ENCODE assay signal across 16 mouse cellular contexts in genomic region chr6:94657204-94658135, GRCm38 (mm10). TPM values are rescaled to one million over a fixed set of nuclear protein-coding genes. Genes with fewer than 3 reads are reported as not detected.
DNase-seq lines count a peak whose midpoint lies in the region; ATAC-seq and TF ChIP-seq lines count a peak whose summit lies in the region.
"Had no signal": no experiment of that assay in that cellular context is flagged by ENCODE, and none has a peak within 500 bp of the region (broad histone marks: within the 10 kb centered on the region; RNA-seq: fewer than 3 reads in every experiment).

No protein-coding gene starts in this region.

- no peaks in the 10 kb centered on the region for H3K27me3 ChIP-seq in kidney, adult 2 months (replicated peaks; ENCODE audit: control insufficient read depth, insufficient read depth, low read length)
- no peaks in the 10 kb centered on the region for H3K27me3 ChIP-seq in limb, embryonic 15.5 days
- H3K27me3 ChIP-seq: hindbrain, embryonic 12.5 days; lung, embryonic 15.5 days had no signal

- no peak overlapping the region for H3K9ac ChIP-seq in limb, embryonic 15.5 days
- H3K9ac ChIP-seq: hindbrain, embryonic 12.5 days; liver, embryonic 12.5 days; lung, embryonic 15.5 days had no signal

- H3K4me1 ChIP-seq in kidney, adult 2 months (ENCODE audit: control insufficient read depth, insufficient read depth, low read length), result peaks cover 22% of the 10 kb centered on the region; the same call in 1 of the 2 replicates
- peaks cover 20% of the 10 kb centered on the region for H3K4me1 ChIP-seq in brown adipose tissue, adult 24 weeks (ENCODE audit: control insufficient read depth, insufficient read depth, insufficient read length, low read length)
- peaks cover 20% of the 10 kb centered on the region for H3K4me1 ChIP-seq in limb, embryonic 15.5 days
- H3K4me1 ChIP-seq: liver, embryonic 12.5 days had no signal

- no peak overlapping the region for H3K4me2 ChIP-seq in limb, embryonic 15.5 days
- H3K4me2 ChIP-seq: hindbrain, embryonic 12.5 days; liver, embryonic 12.5 days; lung, embryonic 15.5 days had no signal

- no peak for TF ChIP-seq CTCF in gastrocnemius, adult 2 months (IDR thresholded peaks at IDR 0.05)
- TF ChIP-seq CTCF in kidney, adult 2 months (conservative IDR thresholded peaks at IDR 0.05; ENCODE audit: insufficient read depth, insufficient read length, low read depth, low read length), result no peak

- H3K4me3 ChIP-seq in gastrocnemius, adult 2 months, result peak overlapping the region; percentile 67
- H3K4me3 ChIP-seq in kidney, adult 2 months (ENCODE audit: insufficient read depth, low read depth, low read length), result 0 out of 2 replicates have a peak overlapping the region, but pooled peaks have one; percentile 2
- H3K4me3 ChIP-seq in brown adipose tissue, adult 24 weeks (ENCODE audit: insufficient read depth, low read depth, low read length), result no peak overlapping the region
- H3K4me3 ChIP-seq in limb, embryonic 15.5 days, result no peak overlapping the region
- H3K4me3 ChIP-seq: hindbrain, embryonic 12.5 days; left cerebral cortex, adult 2 months; liver, embryonic 12.5 days; lung, embryonic 15.5 days had no signal

- intact Hi-C loops in gastrocnemius, adult 2 months (cut with DNase I), result loop anchor here (1.0 kb wide), 1 partner anchor 42 kb away; no protein-coding TSS in a partner anchor

- DNase-seq in gastrocnemius, adult 2 months, result peak; percentile 69
- DNase-seq in gastrocnemius, postnatal 4 days (ENCODE audit: low spot score in 2 of 2), result no peak
- no peak for DNase-seq in kidney, adult 2 months
- DNase-seq in kidney, adult 11 months, result no peak
- no peak for DNase-seq in ovary, postnatal 14 days (ENCODE audit: low spot score)
- DNase-seq: midbrain, embryonic 14.5 days; right cerebral cortex, postnatal 25 days; thymus, postnatal 14 days had no signal

- 60% methylated on average over 12 of the region's 12 CpGs for WGBS in kidney, adult 2 months
- 47% methylated on average over 12 of the region's 12 CpGs for WGBS in limb, embryonic 15.5 days

- no peak for TF ChIP-seq POLR2A in kidney, adult 2 months (IDR thresholded peaks at IDR 0.05; ENCODE audit: low read depth, low read length)

- ATAC-seq in limb, embryonic 15.5 days (ENCODE audit: insufficient number of reproducible peaks, low FRiP score, low TSS enrichment, low read depth), result no peak
- no peak for ATAC-seq in erythroid progenitor cell, adult 5-6 weeks (replicated peaks; ENCODE audit: low FRiP score, poor library complexity, severe bottlenecking)
- ATAC-seq: forebrain, embryonic 14.5 days; liver, embryonic 12.5 days had no signal

- no peaks in the 10 kb centered on the region for H3K36me3 ChIP-seq in kidney, adult 2 months (ENCODE audit: control insufficient read depth, insufficient read depth, low read length)
- H3K36me3 ChIP-seq in limb, embryonic 15.5 days, result peaks cover 8% of the 10 kb centered on the region; the same call in 1 of the 2 replicates
- H3K36me3 ChIP-seq: liver, embryonic 12.5 days; lung, embryonic 15.5 days had no signal

- no peaks in the 10 kb centered on the region for H3K9me3 ChIP-seq in limb, embryonic 15.5 days
- H3K9me3 ChIP-seq: hindbrain, embryonic 12.5 days; liver, embryonic 12.5 days; lung, embryonic 15.5 days had no signal

- peak overlapping the region; percentile 94 for H3K27ac ChIP-seq in gastrocnemius, adult 2 months
- no peak overlapping the region for H3K27ac ChIP-seq in kidney, adult 2 months (ENCODE audit: insufficient read depth, low read depth, low read length)
- peak overlapping the region; percentile 1; the same call in 1 of the 2 replicates for H3K27ac ChIP-seq in brown adipose tissue, adult 24 weeks (replicated peaks; ENCODE audit: low read depth, low read length)
- H3K27ac ChIP-seq in limb, embryonic 15.5 days, result peak overlapping the region; percentile 61
- H3K27ac ChIP-seq: hindbrain, embryonic 12.5 days; left cerebral cortex, adult 2 months; liver, embryonic 12.5 days; lung, embryonic 15.5 days had no signal

RNA-seq across cellular contexts. Expression of gene Lrig1, which starts 42.5 kb away (rescaled TPM):
- 10 to 100 TPM; 38.9 to 57.9 TPM for total RNA-seq in gastrocnemius, adult 2 months (2021)
- 10 to 100 TPM; 75.3 to 82.6 TPM for total RNA-seq in gastrocnemius, postnatal 4 days (2021)
- 12.1 and 14.1 TPM in 2 replicates for polyA plus RNA-seq in kidney, adult 2 months (2012; rRNA removed)
- polyA plus RNA-seq in brown adipose tissue, adult 24 weeks (2012; ENCODE audit: insufficient read depth, insufficient read length, missing spikeins), result 23.3 and 47.0 TPM in 2 replicates
- polyA plus RNA-seq in limb, embryonic 15.5 days (2015; fragmentation: Nextera tagmentation; extraction: Ambion mirVana), result 22.3 and 22.5 TPM in 2 replicates
- total RNA-seq in erythroid progenitor cell, adult 5-6 weeks (2015; ENCODE audit: low replicate concordance), result 7.9 and 11.7 TPM in 2 replicates
- total RNA-seq in erythroid progenitor cell, adult 5-6 weeks (2017; ENCODE audit: low replicate concordance), result 4.1 and 5.7 TPM in 2 replicates

Comparison
In these comparisons a context has a peak if more than half of its experiments do, and no peak if none do; other contexts are left out.
1. H3K4me3 ChIP-seq: peak in gastrocnemius, adult 2 months (single experiment) and kidney, adult 2 months (single experiment); none in brown adipose tissue, adult 24 weeks (single experiment) and limb, embryonic 15.5 days (single experiment).